Mouse (Mus musculus) G1E (cell line): ENCODE measurements around the gene Taar4.

Experiments used
- CTCF ChIP-seq: IDR thresholded peaks from 2 replicates; pipeline ENCODE4 v1.5.1; 2012; ENCODE audit warnings: low read depth, low read length, inconsistent platforms, mixed read lengths
- GATA1 ChIP-seq: IDR thresholded peaks from 2 replicates; pipeline ENCODE4 v1.6.1; 2012; ENCODE audit warnings: borderline replicate concordance, low read length, inconsistent platforms, mixed read lengths
- TAL1 ChIP-seq: conservative IDR thresholded peaks from 2 replicates; pipeline ENCODE4 v1.6.1; 2012; ENCODE audit warnings: low read depth, low read length, inconsistent platforms, mixed read lengths

DNA sequence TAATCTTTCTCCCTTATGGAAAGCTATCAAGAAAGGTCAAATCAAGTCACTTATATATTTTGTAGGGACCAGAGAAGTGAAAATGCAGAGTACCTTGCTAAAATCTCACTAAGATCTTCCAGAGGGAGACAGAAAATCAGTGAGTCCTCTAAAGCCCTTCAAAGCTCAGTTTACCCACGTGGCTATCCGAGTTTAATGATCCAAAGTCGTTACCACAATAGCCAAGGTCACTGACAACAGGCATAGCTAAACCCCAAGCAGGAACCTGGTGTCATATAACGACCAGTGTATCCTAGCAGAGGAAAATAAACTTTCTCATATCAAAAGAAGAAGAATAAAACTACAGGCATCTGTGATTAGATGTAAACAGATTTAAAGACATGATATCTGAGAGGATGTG lies 22.7 kb upstream of the Taar4 start:
- TF ChIP-seq CTCF, result no peak
- TF ChIP-seq GATA1, result no peak
- TF ChIP-seq TAL1, result no peak
